Mouse (Mus musculus) CH12.LX (cell line): ENCODE measurements at regions not wholly inside any gene's neighbourhood (a gene's known extent, or its start where the extent isn't known, plus 50 kb on each side); places are given as distances from the start of the nearest gene placed in this dataset.

Experiments
- CTCF ChIP-seq, 2 experiments: IDR thresholded peaks in 1 of 2; conservative IDR thresholded peaks in 1 of 2; 2 replicates each; pipeline ENCODE4 v1.5.1; 2011 to 2012; ENCODE audit warnings: low read depth in 2 of 2, low read length in 2 of 2, improper control_type of control experiment in 1 of 2, inconsistent platforms in 1 of 2, mild to moderate bottlenecking in 1 of 2, moderate library complexity in 1 of 2
- EP300 ChIP-seq: IDR thresholded peaks from 2 replicates; pipeline ENCODE4 v1.6.1; 2011; ENCODE audit warnings: low read length, improper control_type of control experiment
- GABPA ChIP-seq: IDR thresholded peaks from 2 replicates; pipeline ENCODE4 v1.6.1; 2012; ENCODE audit warnings: low read depth, low read length, improper control_type of control experiment, inconsistent platforms; ENCODE audit not compliant: insufficient replicate concordance
- MAX ChIP-seq: IDR thresholded peaks from 2 replicates; pipeline ENCODE4 v1.6.1; 2011; ENCODE audit warnings: low read length, improper control_type of control experiment
- MXI1 ChIP-seq: IDR thresholded peaks from 2 replicates; pipeline ENCODE4 v1.6.1; 2011; ENCODE audit warnings: mild to moderate bottlenecking, low read depth, low read length, improper control_type of control experiment
- NELFE ChIP-seq: IDR thresholded peaks from 2 replicates; pipeline ENCODE4 v1.6.1; 2011; ENCODE audit warnings: low read depth, low read length, improper control_type of control experiment
- TCF12 ChIP-seq: IDR thresholded peaks from 2 replicates; pipeline ENCODE4 v1.6.1; 2014; ENCODE audit warnings: low read depth, mild to moderate bottlenecking, inconsistent platforms, low read length, improper control_type of control experiment
- UBTF ChIP-seq: IDR thresholded peaks from 2 replicates; pipeline ENCODE4 v1.6.1; 2012; ENCODE audit warnings: low read depth, mild to moderate bottlenecking, inconsistent platforms, low read length, improper control_type of control experiment, moderate library complexity
- USF1 ChIP-seq: IDR thresholded peaks from 2 replicates; pipeline ENCODE4 v1.6.1; 2014; ENCODE audit warnings: low read depth, mild to moderate bottlenecking, inconsistent platforms, low read length, improper control_type of control experiment
- USF2 ChIP-seq: conservative IDR thresholded peaks from 2 replicates; pipeline ENCODE4 v1.6.1; 2011; ENCODE audit warnings: low read depth, low read length, improper control_type of control experiment

GRCm38 (mm10) chrX:99415701-99416100 is 55.4 kb downstream of the Pja1 start:
- TF ChIP-seq USF1 (no peak), CTCF (conservative IDR thresholded peaks at IDR 0.05 in 1 of 2, IDR thresholded peaks at IDR 0.05 in 1 of 2; ENCODE audit: low read depth in 2 of 2, low read length in 2 of 2) (no peak), NELFE (no peak), EP300 (no peak), GABPA (no peak), MXI1 (no peak), USF2 (no peak), UBTF (no peak), TCF12 (no peak), MAX (no peak)
